Mouse (Mus musculus) testis, adult 2 months (tissue): ENCODE measurements around the gene Gna15.

Experiments
- CTCF ChIP-seq: fragments of 200-500 bp; IDR thresholded peaks from 2 replicates; pipeline ENCODE4 v1.5.1; 2012; ENCODE audit warnings: low read depth, mild to moderate bottlenecking, inconsistent platforms, low read length, moderate library complexity; ENCODE audit not compliant: control insufficient read depth, insufficient read depth, insufficient replicate concordance
- POLR2A ChIP-seq: fragments of 200-500 bp; IDR thresholded peaks from 2 replicates; pipeline ENCODE4 v1.6.1; 2012; ENCODE audit warnings: low read depth, mild to moderate bottlenecking, inconsistent platforms, low read length, moderate library complexity; ENCODE audit not compliant: control insufficient read depth

DNA sequence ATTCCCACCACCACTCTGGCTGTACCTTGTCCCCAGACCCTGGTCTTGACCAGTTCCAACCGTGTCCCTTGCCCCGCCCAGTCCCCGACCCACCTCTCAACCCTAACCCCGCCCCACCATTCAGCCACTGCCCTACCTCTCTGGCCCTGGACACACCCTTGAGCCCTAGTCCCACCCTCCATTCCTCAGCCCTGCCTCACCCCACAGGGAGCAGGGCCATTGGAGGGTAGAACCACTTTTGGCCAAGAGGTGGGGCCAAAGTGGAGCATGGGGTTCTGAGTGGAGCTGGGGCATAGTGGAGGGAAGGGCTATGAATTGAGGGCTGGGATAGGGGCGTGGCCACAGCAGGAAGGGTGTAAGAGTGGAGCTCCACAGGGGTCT is 58.8 kb downstream of the Gna15 start:
- TF ChIP-seq CTCF (no peak), POLR2A (no peak)
